Mouse (Mus musculus) lung, adult 2 months (tissue): ENCODE measurements around the gene Prss57. TPM values are rescaled to one million over a fixed set of nuclear protein-coding genes. Genes with fewer than 3 reads are reported as not detected.

Experiments used
- DNase-seq: peaks from one replicate; pipeline ENCODE4 v3.0.0; 2022
- H3K4me1 ChIP-seq: fragments of 200-500 bp; 2 replicates; pipeline ENCODE4 v1.6.1; 2011; ENCODE audit warnings: low read length; ENCODE audit not compliant: control insufficient read depth, insufficient read depth
- H3K4me3 ChIP-seq: fragments of 200-500 bp; replicated peaks from 2 replicates; pipeline ENCODE3; 2011; ENCODE audit warnings: low read depth, mild to moderate bottlenecking, control low read depth, low read length; ENCODE audit errors: extremely low read depth
- CTCF ChIP-seq: fragments of 200-500 bp; IDR thresholded peaks from 2 replicates; pipeline ENCODE4 v1.5.1; 2011; ENCODE audit warnings: mild to moderate bottlenecking, low read length, control low read depth; ENCODE audit not compliant: insufficient read depth
- POLR2A ChIP-seq: fragments of 200-500 bp; IDR thresholded peaks from 2 replicates; pipeline ENCODE4 v1.6.1; 2011; ENCODE audit warnings: low read depth, mild to moderate bottlenecking, control low read depth, low read length, borderline replicate concordance; ENCODE audit errors: extremely low read depth
- WGBS: fragments of 180-500 bp; shearing (Covaris S2); methylation state at CpG from one replicate; pipeline ENCODE4 v1.1.7; 2018; 5-methylcytosine and 5-hydroxymethylcytosine counted together
- polyA plus RNA-seq: library from polyadenylated mRNA; depleted of rRNA; stranded (reverse); fragments of >200 nt; gene quantifications from 2 replicates; pipeline ENCODE4 v1.2.3, GENCODE M21; 2012

Prss57 gene
- polyA plus RNA-seq, 1 experiment = 0.20 TPM

DNA sequence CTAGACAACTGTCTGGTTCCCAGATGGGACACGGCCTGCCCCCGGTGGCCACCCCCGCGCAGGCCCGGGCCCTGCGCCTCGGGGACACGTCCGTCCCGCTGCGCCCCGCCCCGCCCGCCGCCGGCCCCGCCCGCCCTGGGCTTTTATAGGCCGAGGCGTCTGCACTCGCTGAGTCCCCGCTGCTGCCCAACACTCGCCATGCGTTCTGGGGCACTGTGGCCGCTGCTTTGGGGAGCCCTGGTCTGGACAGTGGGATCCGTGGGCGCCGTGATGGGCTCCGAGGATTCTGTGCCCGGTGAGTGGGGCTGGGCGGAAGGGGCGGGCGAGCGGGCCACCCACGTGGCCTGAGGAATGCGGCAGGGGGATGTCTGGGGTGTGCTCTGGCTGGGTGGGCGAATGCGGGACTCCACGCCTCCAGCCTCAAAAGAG lies 13.6 kb downstream of the Prss57 start, which contains the start of gene Fstl3:
Gene Fstl3 (plus strand): TSS at position 170 of the 429 bp plus-strand sequence.
- H3K4me3 ChIP-seq = peak within 1 kb of the TSS; percentile 61
- peaks cover 9% of the 10 kb centered on the region for H3K4me1 ChIP-seq
- DNase-seq = peak; percentile 56
- TF ChIP-seq POLR2A (no peak), CTCF (no peak)
- 2% methylated on average over 39 of the region's 39 CpGs for WGBS

DNA sequence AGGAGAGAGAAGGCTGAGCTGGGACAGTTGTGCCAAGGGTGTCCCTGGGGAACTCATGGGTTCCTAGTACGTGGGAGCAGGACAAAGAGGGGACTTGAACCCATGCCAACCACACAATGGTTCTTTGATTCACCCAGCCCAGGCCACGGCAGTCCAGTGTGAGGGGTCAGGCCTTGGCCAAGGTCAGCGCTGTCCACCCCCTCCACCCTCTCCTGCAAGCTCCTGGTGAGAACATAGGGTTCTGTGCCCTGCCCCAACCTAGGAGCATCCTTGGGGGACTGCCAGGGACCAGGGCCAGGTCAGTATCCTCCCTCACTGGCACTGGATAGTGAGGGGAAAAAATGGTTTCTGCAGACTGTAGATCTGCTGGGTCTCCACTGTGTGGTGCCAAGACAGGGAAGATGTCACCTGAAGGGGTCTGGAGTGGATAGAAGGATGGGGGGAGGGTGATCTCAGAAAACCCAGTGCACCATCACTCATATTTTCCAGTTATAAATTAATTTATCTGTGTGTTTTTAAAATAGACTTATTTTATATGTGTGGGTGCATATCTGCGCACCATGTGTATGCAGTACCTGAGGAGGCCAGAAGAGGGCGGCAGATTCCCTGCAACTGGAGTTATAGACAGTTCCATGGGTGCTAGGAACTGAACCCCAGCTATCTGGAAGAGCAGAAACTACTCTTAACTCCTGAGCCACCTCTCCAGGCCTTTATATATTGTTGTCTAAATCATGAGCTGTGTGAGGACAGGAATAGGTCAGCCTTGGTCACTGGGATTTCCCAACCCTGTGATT lies 16.1 kb downstream of the Prss57 start:
- 58% methylated on average over 5 of the region's 5 CpGs for WGBS
- Histone ChIP-seq H3K4me1 (peaks cover under 1% of the 10 kb centered on the region; the same call in 1 of the 2 replicates), H3K4me3 (no peak overlapping the region)
- no peak for DNase-seq
- TF ChIP-seq POLR2A (no peak), CTCF (no peak)

DNA sequence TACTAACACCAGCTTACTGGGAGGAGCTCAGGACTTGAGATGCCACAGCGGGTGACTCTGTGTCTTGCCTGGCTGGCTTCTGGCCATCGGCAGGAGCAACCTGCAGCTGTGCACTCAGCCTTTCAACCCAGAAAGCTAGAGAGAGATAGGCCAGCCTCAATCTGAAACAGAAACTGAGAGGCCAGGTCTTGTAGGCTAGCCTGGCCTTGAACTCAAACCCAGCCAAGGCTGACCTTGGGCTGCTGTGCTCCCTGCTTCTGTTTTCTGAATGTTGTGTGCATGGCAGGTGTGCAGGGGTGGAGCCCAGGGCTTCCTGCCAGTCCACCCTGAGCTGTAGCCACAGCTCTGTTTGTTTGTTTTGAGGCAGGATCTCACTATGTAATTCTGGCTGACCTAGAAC lies 17.6 kb downstream of the Prss57 start:
- H3K4me3 ChIP-seq = no peak overlapping the region
- no peak for DNase-seq
- WGBS = 86% methylated on average over 2 of the region's 2 CpGs
- no peaks in the 10 kb centered on the region for H3K4me1 ChIP-seq
- TF ChIP-seq POLR2A (no peak), CTCF (no peak)

DNA sequence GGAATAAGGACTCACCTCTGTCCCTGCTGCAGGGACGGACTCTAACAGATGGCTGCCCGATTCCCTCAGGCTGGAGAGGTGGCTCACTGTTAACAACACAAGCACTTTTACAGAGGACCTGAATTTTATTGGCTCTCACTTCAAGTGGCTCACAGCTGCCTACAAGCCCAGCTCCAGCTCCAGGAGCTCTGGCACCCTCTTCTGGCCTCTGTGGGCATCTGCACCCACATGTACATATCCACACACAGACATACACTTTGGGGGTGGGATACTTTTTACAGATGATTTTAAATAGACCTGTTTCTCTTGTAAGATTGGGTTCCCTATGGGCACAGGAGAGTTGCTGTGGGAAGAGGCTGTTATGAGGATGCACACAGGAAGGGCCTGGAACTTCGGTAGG lies 18.4 kb downstream of the Prss57 start:
- TF ChIP-seq POLR2A (no peak), CTCF (no peak)
- peaks cover 2% of the 10 kb centered on the region; the same call in 1 of the 2 replicates for H3K4me1 ChIP-seq
- no peak overlapping the region for H3K4me3 ChIP-seq
- no peak for DNase-seq
- WGBS = 88% methylated on average over 3 of the region's 3 CpGs

DNA sequence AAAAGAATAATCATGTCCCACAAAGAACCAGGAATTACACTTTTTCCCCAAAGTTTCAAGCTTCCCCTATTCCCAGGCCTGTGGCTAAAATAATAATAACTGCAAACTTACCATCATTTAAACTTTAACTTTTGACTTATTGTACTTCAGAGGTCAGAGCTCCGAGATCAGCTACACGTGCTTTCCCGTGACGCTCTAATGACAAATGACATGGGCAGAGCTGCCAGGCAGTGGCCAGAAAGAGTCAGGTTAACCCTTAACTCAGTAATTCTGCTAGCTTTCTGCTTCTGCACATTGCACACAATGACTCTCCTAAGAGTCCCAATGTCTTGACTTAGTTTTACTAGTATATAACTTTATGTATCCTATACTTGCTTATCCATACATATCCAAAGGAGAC lies 21.4 kb downstream of the Prss57 start:
- Histone ChIP-seq H3K4me1 (peaks cover 8% of the 10 kb centered on the region), H3K4me3 (no peak overlapping the region)
- no peak for TF ChIP-seq CTCF
- no peak for TF ChIP-seq POLR2A
- no peak for DNase-seq
- 61% methylated on average over 4 of the region's 4 CpGs for WGBS

DNA sequence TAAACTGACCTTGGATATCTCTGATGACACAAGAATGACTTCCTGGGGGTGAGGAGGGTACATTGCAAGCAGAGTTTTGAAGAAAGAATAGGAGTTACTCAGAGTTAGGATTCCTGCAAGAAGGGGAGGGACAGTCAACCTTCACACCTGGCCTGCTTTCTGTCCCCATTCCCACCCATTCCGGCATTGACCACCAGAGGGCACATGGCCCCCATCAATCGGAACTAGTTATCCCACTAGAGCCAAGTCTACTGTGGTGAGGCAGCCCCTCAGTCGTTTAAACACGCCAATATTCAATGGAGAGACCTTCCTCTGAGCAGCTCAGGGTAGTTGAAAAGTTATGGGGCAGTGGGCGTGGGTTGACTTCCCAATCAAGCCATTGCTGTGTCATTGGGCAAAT lies 22.4 kb downstream of the Prss57 start:
- peak; percentile 97 for TF ChIP-seq CTCF
- no peak for TF ChIP-seq POLR2A
- Histone ChIP-seq H3K4me3 (no peak overlapping the region), H3K4me1 (peaks cover 8% of the 10 kb centered on the region)
- 1% methylated on average over 5 of the region's 5 CpGs for WGBS
- peak; percentile 77 for DNase-seq

DNA sequence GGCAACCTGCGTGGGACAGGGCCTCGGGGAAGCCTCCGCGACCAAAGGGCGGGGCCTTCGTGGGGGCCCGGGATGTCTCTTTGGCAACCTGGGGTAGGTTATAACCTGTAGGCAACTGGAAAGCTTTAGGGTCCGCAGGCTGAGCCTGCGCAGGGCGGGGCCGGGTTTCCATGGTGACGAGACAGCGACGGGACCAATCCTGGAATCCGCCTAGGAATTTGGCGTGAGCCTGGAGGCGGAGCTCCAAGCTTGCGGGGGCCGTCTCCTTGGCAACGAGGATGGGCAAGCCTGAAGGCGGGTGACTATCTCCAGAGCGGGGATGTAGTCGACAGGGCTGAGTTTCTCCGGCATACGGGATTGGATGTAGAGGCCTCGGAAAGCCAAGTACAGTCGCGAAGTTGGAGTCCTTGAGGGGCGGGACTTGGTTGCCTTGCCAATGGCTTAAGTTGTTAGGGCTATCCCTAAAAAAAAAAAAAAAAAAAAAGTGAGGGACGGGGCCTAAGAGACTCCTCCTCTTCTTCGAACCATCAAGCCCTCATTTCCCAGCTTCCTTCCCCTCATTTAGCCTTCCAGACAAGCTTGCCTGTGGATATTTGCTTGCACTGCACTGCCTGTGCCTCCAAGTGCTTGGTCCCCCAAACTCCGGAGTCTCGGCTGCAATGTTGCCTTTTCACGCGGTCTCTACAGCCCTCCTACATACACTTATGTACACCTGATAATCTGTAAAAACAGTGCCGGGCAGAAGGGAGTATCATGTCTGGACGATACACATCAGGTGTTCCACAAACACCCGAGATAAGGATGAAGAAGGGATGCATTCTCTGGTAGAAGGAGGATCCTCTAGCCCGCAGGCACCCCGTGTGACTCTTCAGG lies 23.2 kb downstream of the Prss57 start:
- Histone ChIP-seq H3K4me3 (peak overlapping the region; percentile 94), H3K4me1 (peaks cover 8% of the 10 kb centered on the region)
- TF ChIP-seq POLR2A (no peak), CTCF (no peak)
- 9% methylated on average over 40 of the region's 40 CpGs for WGBS
- DNase-seq = peak; percentile 79

DNA sequence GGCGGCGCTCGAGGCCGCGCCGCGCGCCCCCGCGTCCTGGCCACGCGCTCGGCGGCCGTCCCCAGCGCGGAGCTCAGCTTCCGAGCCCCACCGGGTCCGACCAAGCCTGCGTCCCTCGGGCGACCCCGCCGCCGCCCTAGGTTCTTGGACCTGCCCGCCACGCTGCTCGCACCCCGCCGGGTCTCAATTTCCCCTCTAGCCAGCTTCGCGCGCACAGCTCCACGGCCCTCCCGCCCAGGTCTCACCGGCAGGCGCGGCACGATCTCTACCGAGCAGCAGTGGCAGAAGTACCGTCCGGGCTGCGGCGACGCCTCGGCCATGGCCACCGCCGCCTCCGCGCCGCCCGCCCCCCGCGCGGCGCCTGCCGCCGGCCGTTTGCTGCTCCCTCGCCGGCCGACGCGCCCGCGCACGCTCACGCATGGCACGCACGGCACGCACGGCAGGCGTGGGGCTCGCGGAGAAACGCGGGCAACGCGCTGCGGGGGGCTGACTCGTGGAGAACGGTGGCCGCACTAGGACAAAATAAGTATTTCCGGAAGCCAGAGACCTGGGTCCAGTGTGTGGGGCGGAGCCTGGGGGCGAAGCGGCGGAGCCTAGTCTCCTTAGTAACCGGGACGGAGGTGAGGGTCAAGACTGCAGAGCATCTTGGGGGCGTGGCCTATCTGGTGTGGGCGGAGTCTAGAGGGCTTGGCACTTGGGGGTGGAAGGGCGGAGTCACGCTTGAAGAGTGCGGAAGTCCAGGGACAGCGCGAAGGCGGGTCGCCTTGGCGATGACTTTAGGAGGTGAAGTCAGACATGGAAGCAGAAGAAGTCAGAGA lies 24.0 kb downstream of the Prss57 start, which contains the start of gene Rnf126:
Gene Rnf126 (minus strand): TSS at position 445 of the 818 bp plus-strand sequence.
- peak; percentile 73; the same call in 1 of the 2 replicates for TF ChIP-seq POLR2A
- no peak for TF ChIP-seq CTCF
- peak within 1 kb of the TSS; percentile 94 for H3K4me3 ChIP-seq
- WGBS = under 1% methylated on average over 97 of the region's 101 CpGs
- DNase-seq = peak; percentile 100
- peaks cover 8% of the 10 kb centered on the region for H3K4me1 ChIP-seq

DNA sequence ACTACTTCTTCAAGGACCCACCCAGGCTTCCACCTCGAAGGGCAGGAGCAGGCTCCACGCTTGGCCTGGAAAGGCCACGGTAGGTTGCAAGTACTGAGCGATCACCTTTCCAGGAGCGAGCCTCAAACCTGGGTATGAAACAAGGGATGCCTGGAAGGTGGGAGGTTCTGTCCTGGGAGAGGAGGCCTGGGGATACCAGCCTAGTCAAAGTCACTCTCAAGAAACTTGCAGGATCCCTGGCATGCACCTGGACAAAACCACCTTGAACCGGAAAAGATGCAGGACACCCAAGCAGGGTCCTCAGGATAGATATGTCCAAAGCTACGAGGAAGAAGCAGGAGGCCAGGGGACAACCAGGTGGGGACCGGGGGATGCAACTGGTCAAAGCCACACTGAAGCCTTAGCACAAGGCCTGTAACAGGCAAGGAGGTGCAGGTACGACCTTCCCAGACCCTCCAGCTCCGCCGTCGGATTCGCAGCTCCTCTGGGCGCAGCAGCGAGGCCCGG lies 24.7 kb downstream of the Prss57 start:
- Histone ChIP-seq H3K4me1 (peaks cover 8% of the 10 kb centered on the region), H3K4me3 (peak overlapping the region; percentile 94)
- no peak for DNase-seq
- 5% methylated on average over 16 of the region's 16 CpGs for WGBS
- TF ChIP-seq POLR2A (no peak), CTCF (no peak)
